Mouse (Mus musculus) lung, postnatal 0 days (tissue): ENCODE measurements around the gene Rap2b. TPM values are rescaled to one million over a fixed set of nuclear protein-coding genes. Genes with fewer than 3 reads are reported as not detected.

ENCODE experiments used
- ATAC-seq: fragments of 200-750 bp; cut with Nextera tagmentation; 2 replicates; pipeline ENCODE4 v1.8.0; 2017; ENCODE audit warnings: moderate library complexity
- DNase-seq: peaks from one replicate; pipeline ENCODE4 v3.0.0-alpha.2; 2016; ENCODE audit warnings: low spot score
- H3K27ac ChIP-seq: fragments of 300-500 bp; sonication (generic); 2 replicates; pipeline ENCODE4 v1.5.1; 2014; ENCODE audit warnings: antibody characterized with exemption, mild to moderate bottlenecking, low read length, mixed read lengths
- H3K27me3 ChIP-seq: fragments of 300-500 bp; sonication (generic); replicated peaks from 2 replicates; pipeline ENCODE4 v1.6.1; 2014; ENCODE audit warnings: low read length, mixed read lengths; ENCODE audit not compliant: insufficient read depth
- H3K36me3 ChIP-seq: fragments of 300-500 bp; sonication (generic); 2 replicates; pipeline ENCODE4 v1.6.1; 2014; ENCODE audit warnings: low read length, mixed read lengths; ENCODE audit not compliant: insufficient read depth
- H3K4me1 ChIP-seq: fragments of 300-500 bp; sonication (generic); 2 replicates; pipeline ENCODE4 v1.6.1; 2014; ENCODE audit warnings: antibody characterized with exemption, low read depth, low read length, mixed read lengths; ENCODE audit not compliant: insufficient read depth
- H3K4me2 ChIP-seq: fragments of 300-500 bp; sonication (generic); replicated peaks from 2 replicates; pipeline ENCODE4 v1.6.1; 2014; ENCODE audit warnings: low read depth, mild to moderate bottlenecking, low read length, moderate library complexity, mixed read lengths
- H3K4me3 ChIP-seq: fragments of 300-500 bp; sonication (generic); 2 replicates; pipeline ENCODE4 v1.5.1; 2014; ENCODE audit warnings: low read depth, low read length
- H3K9ac ChIP-seq: fragments of 300-500 bp; sonication (generic); replicated peaks from 2 replicates; pipeline ENCODE4 v1.6.1; 2014; ENCODE audit warnings: low read depth, mild to moderate bottlenecking
- H3K9me3 ChIP-seq: fragments of 300-500 bp; sonication (generic); 2 replicates; pipeline ENCODE4 v1.6.1; 2016; ENCODE audit warnings: low read length, mixed read lengths
- CTCF ChIP-seq: IDR thresholded peaks from 2 replicates; pipeline ENCODE4 v1.5.1; 2016; ENCODE audit warnings: antibody characterized with exemption, mild to moderate bottlenecking
- EP300 ChIP-seq: IDR thresholded peaks from 2 replicates; pipeline ENCODE4 v1.6.1; 2016; ENCODE audit warnings: antibody characterized with exemption, mild to moderate bottlenecking, control low read depth
- WGBS: fragments of 180-500 bp; shearing (Covaris S2); extraction: QIAGEN DNeasy Blood & Tissue Kit; methylation state at CpG from one replicate; pipeline ENCODE4 v1.1.7; 2014; 5-methylcytosine and 5-hydroxymethylcytosine counted together
- polyA plus RNA-seq: library from polyadenylated mRNA; unstranded; fragments of >200 nt; fragmentation: Nextera tagmentation; extraction: Ambion mirVana; gene quantifications from 2 replicates; pipeline ENCODE4 v1.2.1, GENCODE M21; 2015

Gene Rap2b
- polyA plus RNA-seq, 1 experiment from 2014 or later, result 6.8 TPM

GRCm38 (mm10) chr3:61395382-61395781 lies 33.9 kb downstream of the Rap2b start:
- H3K36me3 ChIP-seq, result no peaks in the 10 kb centered on the region
- TF ChIP-seq CTCF, result no peak
- no peak for TF ChIP-seq EP300
- no peak overlapping the region for H3K9ac ChIP-seq
- H3K4me3 ChIP-seq, result no peak overlapping the region
- 77% methylated on average over 3 of the region's 3 CpGs for WGBS
- no peaks in the 10 kb centered on the region for H3K9me3 ChIP-seq
- no peak overlapping the region for H3K27ac ChIP-seq
- no peak for ATAC-seq
- H3K4me2 ChIP-seq, result no peak overlapping the region
- no peaks in the 10 kb centered on the region for H3K27me3 ChIP-seq
- no peaks in the 10 kb centered on the region for H3K4me1 ChIP-seq
- DNase-seq, result no peak

DNA sequence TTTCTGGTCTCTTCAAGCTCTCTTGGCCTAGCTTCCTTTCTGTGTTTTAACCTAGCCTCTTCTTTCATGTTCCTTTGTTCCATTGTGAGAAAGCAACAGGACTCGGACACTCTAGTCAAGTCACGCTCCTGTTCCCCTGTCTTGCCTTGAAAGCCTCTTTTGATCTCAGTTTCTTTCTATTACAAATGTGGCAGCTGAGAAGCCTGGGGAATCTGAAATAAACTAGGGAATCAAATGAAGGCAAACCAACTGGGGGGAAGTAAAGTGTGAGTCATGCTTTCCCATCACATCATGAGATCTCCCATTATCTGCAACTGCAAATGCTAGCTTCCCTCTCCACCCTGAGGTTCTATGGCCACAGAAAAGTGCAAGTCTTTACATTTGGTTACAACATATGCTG lies 35.3 kb downstream of the Rap2b start:
- TF ChIP-seq CTCF (no peak), EP300 (no peak)
- H3K27ac ChIP-seq, result no peak overlapping the region
- H3K4me1 ChIP-seq, result no peaks in the 10 kb centered on the region
- H3K4me2 ChIP-seq, result no peak overlapping the region
- DNase-seq, result no peak
- H3K27me3 ChIP-seq, result no peaks in the 10 kb centered on the region
- H3K9ac ChIP-seq, result no peak overlapping the region
- no peaks in the 10 kb centered on the region for H3K36me3 ChIP-seq
- ATAC-seq, result no peak
- WGBS, result 75% methylated on average over 2 of the region's 2 CpGs
- no peaks in the 10 kb centered on the region for H3K9me3 ChIP-seq
- no peak overlapping the region for H3K4me3 ChIP-seq

DNA sequence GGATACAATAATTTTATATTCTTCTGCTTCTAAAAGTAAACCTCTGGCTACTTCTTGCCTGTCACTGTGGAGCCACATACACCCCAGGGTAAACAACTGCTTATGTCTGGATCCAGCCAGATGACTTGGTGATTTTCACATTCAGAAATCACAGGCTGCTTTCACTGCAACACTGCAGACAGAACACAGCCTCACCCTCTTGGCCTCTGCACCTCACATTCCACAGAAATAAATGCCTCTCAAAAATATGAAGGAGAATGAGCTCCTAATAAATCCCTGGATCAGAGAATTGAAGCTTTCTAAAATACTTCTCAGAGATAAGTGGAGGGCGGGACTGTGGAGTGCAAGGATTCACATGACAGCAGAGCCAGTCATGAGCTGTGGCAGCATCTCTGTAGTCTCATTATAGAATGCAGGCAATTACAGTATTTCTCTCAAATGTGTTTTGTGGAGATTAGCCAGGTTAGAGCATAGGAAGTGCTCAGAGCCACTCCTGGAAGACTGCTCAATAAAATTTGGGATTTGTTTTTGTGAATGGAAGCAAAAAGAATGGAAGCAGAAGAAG lies 39.5 kb downstream of the Rap2b start:
- 34% methylated on average over 1 of the region's 1 CpGs for WGBS
- H3K4me3 ChIP-seq, result no peak overlapping the region
- H3K36me3 ChIP-seq, result no peaks in the 10 kb centered on the region
- no peak overlapping the region for H3K9ac ChIP-seq
- H3K4me2 ChIP-seq, result no peak overlapping the region
- no peak for TF ChIP-seq EP300
- no peak for TF ChIP-seq CTCF
- H3K4me1 ChIP-seq, result no peaks in the 10 kb centered on the region
- DNase-seq (no peak), ATAC-seq (no peak)
- no peak overlapping the region for H3K27ac ChIP-seq
- no peaks in the 10 kb centered on the region for H3K27me3 ChIP-seq
- H3K9me3 ChIP-seq, result no peaks in the 10 kb centered on the region

DNA sequence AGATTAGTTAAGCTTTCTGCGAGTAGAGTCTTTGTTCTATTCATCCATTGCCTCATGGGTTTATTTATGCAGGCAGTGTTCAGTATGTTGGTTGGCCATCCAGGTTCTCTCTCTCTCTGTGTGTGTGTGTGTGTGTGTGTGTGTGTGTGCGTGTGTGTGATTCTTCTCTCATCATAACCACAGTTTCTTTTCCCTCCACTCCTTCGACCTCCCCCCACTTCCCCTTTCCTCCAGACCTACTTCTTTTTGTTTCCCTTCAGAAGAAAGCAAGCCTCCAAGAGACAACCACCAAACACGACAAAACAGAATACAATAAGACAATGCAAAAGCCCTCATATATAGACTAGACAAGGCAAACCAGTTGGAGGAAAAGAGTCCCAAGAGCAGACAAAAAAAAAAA lies 45.5 kb downstream of the Rap2b start:
- Histone ChIP-seq H3K9ac (no peak overlapping the region), H3K27ac (no peak overlapping the region), H3K36me3 (no peaks in the 10 kb centered on the region), H3K9me3 (no peaks in the 10 kb centered on the region), H3K4me3 (no peak overlapping the region), H3K27me3 (no peaks in the 10 kb centered on the region), H3K4me1 (no peaks in the 10 kb centered on the region), H3K4me2 (no peak overlapping the region)
- no peak for DNase-seq
- ATAC-seq, result no peak
- 77% methylated on average over 4 of the region's 4 CpGs for WGBS
- TF ChIP-seq CTCF (no peak), EP300 (no peak)

- H3K27ac ChIP-seq, result no peak overlapping the region
- no peaks in the 10 kb centered on the region for H3K9me3 ChIP-seq
- H3K9ac ChIP-seq, result no peak overlapping the region
- H3K4me1 ChIP-seq, result no peaks in the 10 kb centered on the region
- H3K4me3 ChIP-seq, result no peak overlapping the region
- H3K4me2 ChIP-seq, result no peak overlapping the region
- DNase-seq (peak; percentile 49), ATAC-seq (peak; percentile 67)
- WGBS, result 61% methylated on average over 6 of the region's 6 CpGs
- no peaks in the 10 kb centered on the region for H3K36me3 ChIP-seq
- no peak for TF ChIP-seq CTCF
- TF ChIP-seq EP300, result peak; percentile 34; the same call in 1 of the 2 replicates
- H3K27me3 ChIP-seq, result no peaks in the 10 kb centered on the region
Observed at GRCm38 (mm10) chr3:61409683-61410082, 48.2 kb downstream of the Rap2b start.

GRCm38 (mm10) chr3:61415883-61416282 lies 54.4 kb downstream of the Rap2b start:
- Histone ChIP-seq H3K9ac (no peak overlapping the region), H3K36me3 (no peaks in the 10 kb centered on the region), H3K27me3 (no peaks in the 10 kb centered on the region), H3K27ac (no peak overlapping the region), H3K9me3 (no peaks in the 10 kb centered on the region), H3K4me1 (no peaks in the 10 kb centered on the region), H3K4me3 (no peak overlapping the region), H3K4me2 (no peak overlapping the region)
- DNase-seq (peak; percentile 18), ATAC-seq (no peak)
- 67% methylated on average over 1 of the region's 1 CpGs for WGBS
- TF ChIP-seq CTCF (no peak), EP300 (no peak)

Other genes with a start within 250 kb of the Rap2b start
- not detected in 2 replicates for gene B430305J03Rik, start 4.3 kb downstream of the Rap2b start, polyA plus RNA-seq